Mouse (Mus musculus) frontal cortex, postnatal 25 days (tissue): ENCODE results near the gene Adcy9.

ENCODE experiments used
- DNase-seq, 2 experiments: peaks; one replicate each; pipeline ENCODE4 v3.0.0; 2022; ENCODE audit warnings: low spot score in 2 of 2

Adcy9 gene

GRCm38 (mm10) chr16:4418776-4419545, 1.3 kb downstream of the Adcy9 start:
- DNase-seq: no peak

DNA sequence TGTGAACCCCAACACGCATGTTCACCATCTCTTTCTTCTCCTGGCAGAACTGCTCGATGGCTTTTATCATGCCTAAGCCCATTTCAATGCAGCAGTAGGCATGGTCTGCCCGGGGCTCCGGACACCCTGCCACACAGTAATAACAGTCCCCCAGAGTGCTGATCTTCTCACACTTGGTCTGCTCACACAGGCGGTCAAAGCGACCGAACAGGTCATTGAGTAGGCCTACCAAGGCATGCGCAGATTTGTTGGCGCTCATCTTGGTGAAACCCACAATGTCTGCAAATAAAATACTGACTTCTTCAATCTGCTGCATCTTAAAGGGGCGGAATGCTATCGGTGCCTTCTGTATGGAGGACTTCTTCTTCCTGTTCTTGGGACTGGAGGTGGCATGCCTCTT, 2.2 kb downstream of the Adcy9 start:
- DNase-seq: no peak

GRCm38 (mm10) chr16:4417455-4417854, 2.8 kb downstream of the Adcy9 start:
- DNase-seq: no peak

DNA sequence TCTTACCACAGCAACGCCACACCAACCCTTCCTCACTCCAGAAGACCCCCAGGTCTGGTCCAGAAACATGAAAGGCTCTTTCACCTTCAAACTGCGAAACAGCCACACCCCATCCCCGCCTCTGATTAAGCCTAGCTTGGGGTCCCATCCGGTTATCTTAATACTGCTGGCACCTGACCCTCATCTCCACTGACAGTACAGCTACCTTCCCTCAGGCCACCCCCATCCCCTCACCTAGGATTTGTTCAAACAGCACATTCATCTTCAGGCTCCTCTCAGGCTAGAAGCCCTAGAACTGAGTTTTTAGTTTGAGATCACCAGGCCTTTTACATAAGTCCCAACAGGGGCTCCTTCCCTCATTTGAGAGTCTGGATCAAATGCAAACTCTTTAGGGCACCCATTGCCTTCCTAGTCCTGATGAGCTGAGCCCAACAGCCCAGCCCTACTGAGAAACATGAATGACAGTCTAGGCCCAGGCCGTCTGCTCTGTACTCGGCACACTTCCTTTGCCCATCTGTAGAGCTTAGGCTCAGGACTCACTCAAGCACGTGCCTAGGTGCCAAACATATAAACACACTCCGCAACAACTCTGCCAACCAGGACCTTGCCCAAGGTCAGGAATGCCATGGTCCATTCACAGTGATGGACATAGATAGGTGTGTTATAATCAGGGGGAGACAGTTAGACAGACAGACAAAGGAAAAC, 5.3 kb downstream of the Adcy9 start:
- no peak for DNase-seq

DNA sequence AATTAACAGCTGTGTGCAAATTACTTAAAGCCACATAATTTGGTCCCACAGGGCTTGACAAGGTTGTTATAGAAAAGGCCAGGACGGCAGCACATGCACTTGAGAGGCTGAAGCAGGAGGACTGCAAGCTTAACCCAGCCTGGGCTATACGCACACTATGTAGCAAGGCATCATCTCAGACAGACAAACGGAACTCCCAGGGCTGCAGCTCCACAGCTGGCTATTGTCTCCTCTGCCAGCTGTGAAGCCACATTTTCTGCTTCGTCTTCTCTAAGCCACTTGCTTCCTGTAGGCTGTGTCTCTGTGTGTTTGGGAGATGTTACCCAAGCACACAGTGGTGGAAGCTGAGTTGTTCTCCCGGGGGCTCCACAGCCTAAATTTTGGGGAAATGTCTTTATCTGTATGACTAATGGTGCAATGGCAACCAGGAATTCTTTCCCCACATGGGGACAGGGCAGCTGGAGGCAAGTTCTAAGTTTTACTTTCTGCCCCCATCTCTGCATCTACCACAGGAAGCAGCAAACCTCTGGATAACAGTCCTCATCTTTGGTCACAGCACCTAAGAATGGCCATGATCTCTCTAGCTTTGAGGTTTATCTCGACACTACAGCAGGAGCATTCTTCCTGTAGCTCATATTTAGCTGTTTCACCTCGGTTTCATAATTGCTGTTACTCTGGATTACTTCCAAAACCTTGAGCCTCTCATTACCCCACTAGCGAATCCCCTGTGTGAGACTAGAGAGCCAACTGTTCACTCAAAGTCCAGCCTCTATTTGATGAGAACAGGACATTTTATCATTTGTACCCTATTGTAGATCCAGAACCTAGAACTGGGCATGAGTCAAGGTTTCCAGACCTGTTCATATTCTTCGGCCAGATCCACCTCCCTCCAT, 6.1 kb downstream of the Adcy9 start:
- no peak for DNase-seq

DNA sequence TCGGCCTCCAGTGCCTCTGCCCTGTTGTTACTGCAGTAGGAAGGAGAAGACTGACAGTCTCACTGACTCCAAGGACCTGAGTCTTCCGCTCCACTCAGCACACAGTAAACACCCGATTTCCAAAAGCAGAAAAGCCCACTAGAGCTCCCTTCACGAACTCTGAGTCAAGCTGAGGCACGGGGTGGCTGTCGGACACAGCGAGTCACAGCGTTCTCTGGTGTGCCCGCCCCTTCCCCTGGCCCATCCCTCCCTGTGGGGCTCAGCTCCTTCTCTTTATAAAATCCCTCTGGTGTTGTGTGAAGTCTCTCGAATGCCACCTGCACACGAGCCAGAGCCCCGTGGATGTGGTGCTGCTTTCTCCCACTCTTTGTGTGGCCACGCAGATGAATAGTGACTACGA, 7.0 kb downstream of the Adcy9 start:
- no peak for DNase-seq

DNA sequence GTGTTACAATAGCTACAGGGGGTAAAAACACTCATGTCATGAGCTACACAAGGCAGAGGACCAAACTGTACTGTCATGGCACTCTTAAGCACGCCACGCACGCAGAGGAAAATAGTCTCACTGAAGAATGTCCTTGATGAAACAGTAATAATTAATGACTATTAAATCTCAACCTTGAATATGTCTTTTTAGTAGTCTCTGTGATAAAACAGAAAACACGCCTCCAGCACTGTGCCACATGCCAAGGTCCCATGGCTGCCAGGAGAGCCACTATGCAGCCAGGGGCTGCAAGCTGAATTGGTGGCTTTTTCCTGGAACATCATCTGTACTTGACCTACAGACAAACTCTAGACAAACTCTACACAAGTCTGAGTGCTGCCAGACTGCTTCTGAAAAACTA, 8.0 kb downstream of the Adcy9 start:
- no peak for DNase-seq

DNA sequence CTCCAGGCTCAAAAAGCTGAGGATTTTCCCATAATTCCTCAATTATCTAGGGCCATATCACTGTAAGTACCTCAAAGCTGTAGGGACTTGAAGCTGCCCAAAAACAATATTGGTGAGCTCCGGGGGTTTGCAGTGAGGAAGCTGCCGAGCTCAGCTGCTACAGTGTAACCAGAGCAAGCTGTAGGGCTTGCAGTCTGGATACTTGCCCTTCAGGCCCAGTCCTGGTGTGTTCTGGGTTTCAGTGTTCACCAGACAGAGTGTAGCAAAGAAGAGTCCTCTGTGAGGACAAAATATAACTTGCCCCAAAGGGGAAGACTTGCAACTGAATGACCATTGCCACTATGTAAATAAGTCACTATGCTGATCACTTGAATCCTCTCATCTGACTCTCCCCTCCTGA, 9.0 kb downstream of the Adcy9 start:
- no peak for DNase-seq

- DNase-seq: no peak
Measured at GRCm38 (mm10) chr16:4407536-4407935, 12.8 kb downstream of the Adcy9 start.

DNA sequence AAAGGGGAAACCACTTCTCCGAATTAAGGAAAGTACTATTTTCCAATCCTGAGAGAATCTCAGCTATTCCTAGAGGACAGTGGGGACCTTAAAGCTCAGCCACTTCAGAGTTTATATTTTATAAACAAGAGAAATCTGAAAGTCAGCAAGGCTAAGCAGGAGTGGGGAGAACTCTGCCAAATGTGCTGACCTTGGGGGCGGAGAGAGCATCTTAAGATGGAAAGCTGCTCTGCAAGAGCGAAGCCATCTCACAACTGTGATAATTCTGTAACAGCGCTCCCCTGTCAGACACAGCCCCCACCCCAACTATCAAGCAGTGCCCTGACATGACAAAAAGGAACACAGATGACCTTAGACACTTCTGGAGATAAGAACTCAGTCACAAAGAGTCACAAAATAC, 13.6 kb downstream of the Adcy9 start:
- no peak for DNase-seq

- no peak for DNase-seq
Measured at GRCm38 (mm10) chr16:4406047-4406586, 14.2 kb downstream of the Adcy9 start.

DNA sequence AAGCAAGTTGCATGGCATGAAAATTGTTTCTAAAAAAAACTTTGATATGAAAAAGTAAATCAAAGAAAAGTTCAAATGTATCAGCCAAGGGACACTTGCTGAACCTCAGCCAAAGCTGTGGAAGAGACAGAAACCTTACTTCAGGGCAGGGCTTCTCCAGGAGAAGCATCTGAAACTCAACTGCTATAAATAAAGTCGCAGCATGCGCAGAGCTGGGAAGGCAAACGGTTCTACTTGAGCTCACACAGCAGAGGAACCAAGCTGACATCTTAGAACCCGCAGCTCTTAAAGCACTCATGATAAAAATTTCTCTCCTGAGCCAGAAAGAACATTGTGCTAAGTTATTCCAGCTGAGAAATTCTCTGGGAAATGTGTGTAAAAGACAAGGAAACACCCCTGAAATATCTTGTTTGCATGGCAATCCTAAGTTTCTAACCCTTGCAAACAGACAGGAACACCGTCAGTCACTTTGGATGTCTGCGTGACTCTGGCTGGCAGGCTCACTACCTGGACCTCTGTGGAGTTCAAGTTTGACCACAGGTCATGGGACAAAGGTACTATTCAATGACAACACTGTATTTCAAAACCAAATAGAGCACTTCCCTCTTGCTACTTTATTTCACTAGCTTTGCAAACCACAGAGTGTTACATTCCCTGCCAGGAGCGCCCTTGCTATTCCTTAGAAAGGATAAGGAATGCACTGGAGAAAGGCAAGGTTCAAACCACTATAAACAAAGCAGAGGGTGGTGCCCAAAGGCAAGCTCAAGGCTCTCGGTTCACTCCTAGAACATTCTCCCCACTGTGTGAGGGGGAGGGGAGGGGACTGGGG, 15.2 kb downstream of the Adcy9 start:
- DNase-seq: no peak

GRCm38 (mm10) chr16:4401109-4401508, 19.2 kb downstream of the Adcy9 start:
- no peak for DNase-seq

GRCm38 (mm10) chr16:4399471-4400223, 20.7 kb downstream of the Adcy9 start:
- DNase-seq: no peak

- DNase-seq: no peak
Measured at GRCm38 (mm10) chr16:4398782-4399181, 21.5 kb downstream of the Adcy9 start.

- no peak for DNase-seq
Measured at GRCm38 (mm10) chr16:4397636-4398035, 22.7 kb downstream of the Adcy9 start.

- no peak for DNase-seq
Measured at GRCm38 (mm10) chr16:4395687-4396341, 24.5 kb downstream of the Adcy9 start.

DNA sequence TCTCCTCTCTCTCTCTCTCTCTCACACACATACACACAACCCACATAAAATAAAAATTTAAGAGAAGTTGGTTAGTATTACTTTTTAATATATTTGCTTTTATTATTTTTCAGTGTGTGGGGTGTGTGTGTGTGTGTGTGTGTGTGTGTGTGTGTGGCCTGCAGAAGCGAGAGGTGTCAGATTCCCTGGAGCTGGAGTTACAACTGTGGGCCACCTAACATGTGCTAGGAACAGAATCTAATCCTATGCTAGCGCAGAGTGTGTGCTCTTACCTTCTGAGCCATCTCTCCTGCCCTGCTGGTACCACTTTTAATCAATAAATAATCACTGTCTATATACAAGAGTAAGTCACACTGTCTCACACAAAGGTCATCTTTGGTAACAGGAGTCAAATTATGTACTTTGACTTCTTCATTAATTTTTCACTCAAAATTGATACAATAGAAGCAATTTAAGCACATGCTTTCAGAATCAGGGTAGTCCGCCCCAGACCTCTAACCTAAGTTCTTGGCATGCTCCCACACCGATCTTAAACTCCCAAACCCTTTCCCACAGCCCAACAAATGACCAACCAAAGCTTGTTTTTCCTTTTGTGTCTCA, 25.2 kb downstream of the Adcy9 start:
- no peak for DNase-seq

DNA sequence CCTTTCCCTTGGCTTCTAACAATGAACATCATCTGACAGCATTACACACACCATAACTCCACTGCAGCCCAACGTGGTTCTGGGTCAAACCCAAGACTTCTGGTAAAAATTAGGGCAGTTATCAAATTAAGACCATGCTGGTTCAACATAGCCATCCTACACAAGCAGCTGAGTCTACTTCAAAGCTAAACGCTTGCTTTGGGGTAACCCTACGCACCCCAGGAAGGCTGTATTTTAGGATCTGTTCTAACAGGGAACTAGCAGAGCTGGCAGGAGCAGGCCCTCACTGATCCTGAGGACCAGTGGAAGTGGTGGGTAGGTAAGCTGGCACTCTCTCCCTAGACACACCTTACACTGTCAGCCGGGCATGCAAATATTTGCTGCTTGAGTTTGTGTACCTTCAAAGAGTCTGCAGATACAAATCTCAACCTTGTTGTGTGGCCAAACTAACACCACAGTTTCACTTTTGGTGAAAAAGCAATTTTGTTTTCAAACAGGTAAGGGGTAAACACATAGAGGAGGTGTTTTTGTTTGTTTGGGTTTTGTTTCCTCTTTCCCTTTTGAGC, 36.7 kb downstream of the Adcy9 start:
- no peak for DNase-seq
